Mouse (Mus musculus): ENCODE results near the gene Mad1l1. TPM values are rescaled to one million over a fixed set of nuclear protein-coding genes. Genes with fewer than 3 reads are reported as not detected.

Gene Mad1l1
- polyA plus RNA-seq, 1 experiment from 2014 or later: 60.8 TPM

- H3K4me1 ChIP-seq: peaks cover 39% of the 10 kb centered on the region
- no peak for DNase-seq (ENCODE audit: extremely low spot score, low spot score)
- no peaks in the 10 kb centered on the region for H3K36me3 ChIP-seq (replicated peaks)
- no peak overlapping the region for H3K27ac ChIP-seq
- H3K4me3 ChIP-seq: no peak overlapping the region
- no peaks in the 10 kb centered on the region for H3K9me3 ChIP-seq
- no peaks in the 10 kb centered on the region for H3K27me3 ChIP-seq (ENCODE audit: poor library complexity, severe bottlenecking)
- 44% methylated on average over 2 of the region's 2 CpGs for WGBS
Observed at GRCm38 (mm10) chr5:140217900-140218299, 103.5 kb downstream of the Mad1l1 start.

DNA sequence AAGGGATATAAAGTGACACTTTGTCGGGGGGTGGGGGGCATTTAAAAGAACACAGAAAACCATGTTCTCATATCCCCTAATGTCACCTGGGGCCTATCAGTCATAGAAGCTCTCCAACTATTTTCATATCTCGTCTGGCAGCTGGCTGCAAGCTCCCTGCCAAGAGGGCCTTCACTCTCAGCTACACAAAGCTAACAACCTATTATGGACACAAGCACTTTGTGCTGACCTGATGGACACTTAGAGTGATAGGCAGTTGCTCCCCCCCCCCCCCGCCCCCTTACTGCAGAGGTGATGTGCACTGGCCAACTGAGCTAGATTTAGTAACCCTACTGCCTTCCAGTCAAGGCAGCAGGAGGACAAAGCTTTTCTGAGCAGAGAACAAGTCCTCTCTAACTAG lies 104.3 kb downstream of the Mad1l1 start:
- H3K4me3 ChIP-seq: no peak overlapping the region
- DNase-seq (ENCODE audit: extremely low spot score, low spot score): no peak
- no peak overlapping the region for H3K27ac ChIP-seq
- H3K36me3 ChIP-seq (replicated peaks): no peaks in the 10 kb centered on the region
- no peaks in the 10 kb centered on the region for H3K9me3 ChIP-seq
- peaks cover 34% of the 10 kb centered on the region for H3K4me1 ChIP-seq
- no peaks in the 10 kb centered on the region for H3K27me3 ChIP-seq (ENCODE audit: poor library complexity, severe bottlenecking)
- 78% methylated on average over 3 of the region's 3 CpGs for WGBS

DNA sequence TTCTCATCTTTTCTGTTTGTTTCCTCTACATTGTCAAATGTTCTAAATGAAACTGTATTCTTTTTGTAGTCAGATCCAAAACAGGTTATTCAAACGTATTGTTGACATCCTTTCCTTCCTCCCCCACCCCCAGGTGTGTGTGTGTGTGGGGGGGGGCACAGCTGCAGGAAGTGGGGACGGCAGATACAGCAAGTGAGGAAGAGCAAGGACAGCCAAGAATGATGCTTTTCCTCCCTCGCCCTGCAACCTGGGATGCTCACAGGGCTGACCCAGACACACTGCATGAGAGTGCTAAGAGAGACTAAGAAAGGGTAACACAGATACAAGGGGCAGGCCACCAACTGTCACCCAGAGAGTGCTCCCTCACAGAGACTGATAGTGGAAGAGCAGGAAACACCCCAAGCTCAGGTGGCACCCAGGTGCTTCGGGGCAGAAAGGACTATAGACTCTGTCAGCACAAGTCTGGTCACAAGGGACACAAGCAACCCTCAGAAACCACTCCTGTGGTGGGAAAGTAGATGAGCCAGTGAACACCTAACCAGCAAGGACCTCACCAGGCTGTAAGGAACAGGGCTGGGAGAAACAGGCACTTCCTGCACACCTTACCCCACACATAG lies 105.8 kb downstream of the Mad1l1 start:
- no peaks in the 10 kb centered on the region for H3K27me3 ChIP-seq (ENCODE audit: poor library complexity, severe bottlenecking)
- peaks cover 26% of the 10 kb centered on the region for H3K4me1 ChIP-seq
- H3K4me3 ChIP-seq: no peak overlapping the region
- 82% methylated on average over 4 of the region's 4 CpGs for WGBS
- DNase-seq (ENCODE audit: extremely low spot score, low spot score): no peak
- H3K36me3 ChIP-seq (replicated peaks): no peaks in the 10 kb centered on the region
- no peaks in the 10 kb centered on the region for H3K9me3 ChIP-seq
- H3K27ac ChIP-seq: no peak overlapping the region

DNA sequence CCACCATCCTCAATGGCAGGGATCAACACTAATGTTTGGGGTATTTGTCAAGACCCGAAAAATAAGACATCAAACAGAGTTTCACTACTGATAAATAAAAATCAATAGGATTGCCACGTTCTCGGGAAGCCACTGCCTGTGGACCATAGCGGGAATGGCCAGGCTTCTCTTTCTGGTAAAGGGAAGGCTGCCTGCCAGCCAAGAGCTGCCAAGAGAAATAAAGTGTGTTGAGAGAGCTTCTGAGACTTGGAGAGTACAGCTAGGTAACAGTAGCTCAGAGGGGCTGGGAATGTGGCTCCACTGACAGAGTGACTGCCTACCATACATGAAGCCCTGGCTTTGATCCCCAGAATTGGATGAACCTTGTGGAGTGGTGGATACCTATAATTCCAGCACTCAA lies 108.4 kb downstream of the Mad1l1 start:
- H3K4me1 ChIP-seq: peaks cover 24% of the 10 kb centered on the region
- H3K36me3 ChIP-seq (replicated peaks): no peaks in the 10 kb centered on the region
- 91% methylated on average over 4 of the region's 4 CpGs for WGBS
- H3K27ac ChIP-seq: no peak overlapping the region
- no peak overlapping the region for H3K4me3 ChIP-seq
- no peak for DNase-seq (ENCODE audit: extremely low spot score, low spot score)
- no peaks in the 10 kb centered on the region for H3K9me3 ChIP-seq
- H3K27me3 ChIP-seq (ENCODE audit: poor library complexity, severe bottlenecking): no peaks in the 10 kb centered on the region

GRCm38 (mm10) chr5:140210417-140211184 lies 110.8 kb downstream of the Mad1l1 start:
- H3K27ac ChIP-seq: no peak overlapping the region
- peaks cover 8% of the 10 kb centered on the region for H3K36me3 ChIP-seq (replicated peaks)
- no peak overlapping the region for H3K4me3 ChIP-seq
- H3K9me3 ChIP-seq: no peaks in the 10 kb centered on the region
- H3K27me3 ChIP-seq (ENCODE audit: poor library complexity, severe bottlenecking): no peaks in the 10 kb centered on the region
- H3K4me1 ChIP-seq: peaks cover 24% of the 10 kb centered on the region
- DNase-seq (ENCODE audit: extremely low spot score, low spot score): no peak
- 89% methylated on average over 6 of the region's 6 CpGs for WGBS

DNA sequence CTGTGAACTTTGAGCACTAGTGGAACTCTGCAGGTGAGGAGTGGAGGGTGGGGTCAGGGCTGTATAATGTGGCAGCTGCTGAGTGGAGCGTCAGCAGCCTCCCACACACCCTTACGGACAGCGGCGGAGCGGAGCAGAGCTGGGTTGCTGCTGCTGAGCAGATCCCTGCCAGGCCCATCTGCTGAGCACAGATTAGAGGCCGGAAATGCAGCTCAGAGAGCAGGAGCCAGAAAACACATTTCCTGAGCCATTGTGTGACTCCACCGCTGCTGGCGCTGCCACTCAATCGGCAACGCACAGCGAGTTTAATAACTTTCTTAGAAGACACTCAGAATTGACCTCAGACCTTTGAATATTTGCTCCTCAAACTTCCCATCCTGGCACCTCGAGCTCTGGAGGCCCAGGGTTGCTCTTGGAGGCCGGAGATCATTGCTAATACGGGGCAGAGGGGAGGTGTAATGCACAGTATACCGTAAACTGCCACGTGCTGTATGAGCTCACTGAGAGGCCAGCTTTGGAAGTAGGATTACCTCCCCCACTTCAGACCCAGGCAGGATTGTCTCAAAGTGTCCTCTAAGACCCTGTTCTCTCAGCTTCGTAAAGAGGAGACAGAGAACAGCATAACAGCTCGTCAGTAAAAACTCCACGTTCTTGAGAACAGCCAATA lies 112.5 kb downstream of the Mad1l1 start:
- WGBS: 60% methylated on average over 19 of the region's 19 CpGs
- Histone ChIP-seq H3K36me3 (replicated peaks) (peaks cover 8% of the 10 kb centered on the region), H3K27ac (peak overlapping the region; percentile 75), H3K4me1 (peaks cover 27% of the 10 kb centered on the region), H3K27me3 (ENCODE audit: poor library complexity, severe bottlenecking) (no peaks in the 10 kb centered on the region), H3K4me3 (no peak overlapping the region), H3K9me3 (no peaks in the 10 kb centered on the region)
- DNase-seq (ENCODE audit: extremely low spot score, low spot score): peak; percentile 21

- Histone ChIP-seq H3K27me3 (ENCODE audit: poor library complexity, severe bottlenecking) (no peaks in the 10 kb centered on the region), H3K4me3 (no peak overlapping the region), H3K36me3 (replicated peaks) (peaks cover 8% of the 10 kb centered on the region), H3K9me3 (no peaks in the 10 kb centered on the region), H3K4me1 (peaks cover 28% of the 10 kb centered on the region), H3K27ac (no peak overlapping the region)
- WGBS: 94% methylated on average over 19 of the region's 19 CpGs
- no peak for DNase-seq (ENCODE audit: extremely low spot score, low spot score)
Observed at GRCm38 (mm10) chr5:140206726-140207703, 114.3 kb downstream of the Mad1l1 start.

- no peaks in the 10 kb centered on the region for H3K27me3 ChIP-seq (ENCODE audit: poor library complexity, severe bottlenecking)
- no peak for DNase-seq (ENCODE audit: extremely low spot score, low spot score)
- WGBS: 86% methylated on average over 2 of the region's 2 CpGs
- H3K36me3 ChIP-seq (replicated peaks): peaks cover 11% of the 10 kb centered on the region
- H3K9me3 ChIP-seq: no peaks in the 10 kb centered on the region
- no peak overlapping the region for H3K4me3 ChIP-seq
- peaks cover 28% of the 10 kb centered on the region for H3K4me1 ChIP-seq
- no peak overlapping the region for H3K27ac ChIP-seq
Observed at GRCm38 (mm10) chr5:140205991-140206390, 115.4 kb downstream of the Mad1l1 start.

DNA sequence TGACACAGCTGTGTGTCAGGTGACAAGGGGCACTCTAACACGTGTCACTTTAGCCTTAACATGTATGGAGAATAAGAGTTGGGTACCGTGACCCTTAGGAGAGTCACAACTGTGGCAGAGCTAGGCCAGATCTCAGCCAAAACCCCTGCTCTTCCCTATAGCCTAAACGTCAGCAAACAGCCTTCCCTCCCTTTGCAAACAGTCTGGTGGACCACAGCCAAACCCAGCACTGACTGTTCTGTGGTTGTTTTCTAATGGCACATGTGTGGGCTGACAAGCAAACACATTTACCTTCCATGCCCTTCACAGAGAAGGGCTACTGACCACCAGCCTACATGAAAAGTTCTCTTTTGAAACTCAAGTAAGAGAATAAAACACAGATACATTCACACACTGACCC lies 116.9 kb downstream of the Mad1l1 start:
- 84% methylated on average over 3 of the region's 3 CpGs for WGBS
- no peaks in the 10 kb centered on the region for H3K27me3 ChIP-seq (ENCODE audit: poor library complexity, severe bottlenecking)

GRCm38 (mm10) chr5:140204037-140204436 lies 117.3 kb downstream of the Mad1l1 start:
- Histone ChIP-seq H3K4me3 (no peak overlapping the region), H3K4me1 (peaks cover 23% of the 10 kb centered on the region), H3K36me3 (replicated peaks) (peaks cover 12% of the 10 kb centered on the region), H3K27me3 (ENCODE audit: poor library complexity, severe bottlenecking) (no peaks in the 10 kb centered on the region), H3K9me3 (no peaks in the 10 kb centered on the region), H3K27ac (peak overlapping the region; percentile 37; the same call in 1 of the 2 replicates)
- no peak for DNase-seq (ENCODE audit: extremely low spot score, low spot score)
- WGBS: 90% methylated on average over 5 of the region's 5 CpGs

More for the DNA sequence above, 116.9 kb downstream of the Mad1l1 start:
- no peaks in the 10 kb centered on the region for H3K9me3 ChIP-seq
- no peak for DNase-seq (ENCODE audit: extremely low spot score, low spot score)
- H3K4me1 ChIP-seq: peaks cover 27% of the 10 kb centered on the region
- H3K4me3 ChIP-seq: no peak overlapping the region
- H3K27ac ChIP-seq: no peak overlapping the region
- peaks cover 12% of the 10 kb centered on the region for H3K36me3 ChIP-seq (replicated peaks)

- WGBS: 80% methylated on average over 2 of the region's 2 CpGs
Observed at GRCm38 (mm10) chr5:140202451-140202850, 118.9 kb downstream of the Mad1l1 start.

GRCm38 (mm10) chr5:140201566-140201965 lies 119.8 kb downstream of the Mad1l1 start:
- Histone ChIP-seq H3K27me3 (ENCODE audit: poor library complexity, severe bottlenecking) (no peaks in the 10 kb centered on the region), H3K27ac (no peak overlapping the region), H3K4me1 (peaks cover 3% of the 10 kb centered on the region), H3K36me3 (replicated peaks) (peaks cover 4% of the 10 kb centered on the region; the same call in 1 of the 2 replicates), H3K9me3 (no peaks in the 10 kb centered on the region), H3K4me3 (no peak overlapping the region)
- WGBS: 93% methylated on average over 5 of the region's 5 CpGs
- DNase-seq (ENCODE audit: extremely low spot score, low spot score): no peak

More at GRCm38 (mm10) chr5:140202451-140202850, 118.9 kb downstream of the Mad1l1 start:
- H3K27ac ChIP-seq: no peak overlapping the region
- DNase-seq (ENCODE audit: extremely low spot score, low spot score): no peak
- H3K4me3 ChIP-seq: no peak overlapping the region
- peaks cover 9% of the 10 kb centered on the region for H3K36me3 ChIP-seq (replicated peaks)
- H3K4me1 ChIP-seq: peaks cover 7% of the 10 kb centered on the region
- no peaks in the 10 kb centered on the region for H3K9me3 ChIP-seq
- H3K27me3 ChIP-seq (ENCODE audit: poor library complexity, severe bottlenecking): no peaks in the 10 kb centered on the region

Data from forebrain, embryonic 10.5 days (tissue).